8 mouse cellular contexts compared by ENCODE assay signal in genomic region chr2:163756723-163757122, GRCm38 (mm10). TPM values are rescaled to one million over a fixed set of nuclear protein-coding genes. Genes with fewer than 3 reads are reported as not detected.
DNase-seq lines count a peak whose midpoint lies in the region; TF ChIP-seq lines count a peak whose summit lies in the region.

No protein-coding gene starts in this region.

- no peak for TF ChIP-seq CTCF in layer of hippocampus, adult 2 months (conservative IDR thresholded peaks at IDR 0.05)

- H3K27ac ChIP-seq in layer of hippocampus, adult 2 months, result no peak overlapping the region

- no peak overlapping the region for H3K4me3 ChIP-seq in layer of hippocampus, adult 2 months

- DNase-seq in cerebellum, postnatal 10 days, result peak; percentile 62 to 75
- DNase-seq in cerebellum, adult 8-10 months, result no peak
- peak; percentile 65 for DNase-seq in urinary bladder, postnatal 14 days (ENCODE audit: low spot score)
- no peak for DNase-seq in urinary bladder, postnatal 10 days (ENCODE audit: low spot score)
- peak; percentile 81 to 83 for DNase-seq in kidney, postnatal 4 days
- no peak for DNase-seq in layer of hippocampus, postnatal 10 days (ENCODE audit: low spot score in 2 of 2)
- DNase-seq in frontal cortex, postnatal 14 days (ENCODE audit: low spot score in 2 of 2), result no peak
- no peak for DNase-seq in layer of hippocampus, adult 2 months (ENCODE audit: low spot score in 2 of 2)

RNA-seq across cellular contexts. Expression of gene Ada, which starts 6.7 kb away (rescaled TPM):
- total RNA-seq in layer of hippocampus, postnatal 10 days (2021), result 1 to 10 TPM; 3.0 to 3.3 TPM
- total RNA-seq in layer of hippocampus, adult 2 months (2021), result 1 to 10 TPM; 1.1 to 1.9 TPM

Comparison
In these comparisons a context has a peak if more than half of its experiments do, and no peak if none do; other contexts are left out.
1. DNase-seq: peak in cerebellum, postnatal 10 days (2 of 2), urinary bladder, postnatal 14 days (single experiment) and kidney, postnatal 4 days (2 of 2); none in cerebellum, adult 8-10 months (single experiment), urinary bladder, postnatal 10 days (single experiment), layer of hippocampus, postnatal 10 days (0 of 2), frontal cortex, postnatal 14 days (0 of 2) and layer of hippocampus, adult 2 months (0 of 2).